Mouse (Mus musculus) adrenal gland (tissue): ENCODE results near the gene Alg13.

ENCODE experiments used
- microRNA-seq, 2 experiments: library from miRNA; unstranded; fragments of <30 nt; microRNA quantifications; one replicate each; pipeline ENCODE4; 2019

Gene Alg13

Small RNA genes lying within 50 kb of the gene (microRNA-seq; reads per million reads assigned to microRNA genes)
- 0 reads per million in 2 experiments for gene Mir680-2
